Mouse (Mus musculus): Measurements from ENCODE around the gene Scn5a.

- TF ChIP-seq NRF1 (IDR thresholded peaks at IDR 0.05; ENCODE audit: insufficient read depth, low read depth, low read length, poor library complexity, severe bottlenecking) (no peak), POLR2A (IDR thresholded peaks at IDR 0.05; ENCODE audit: control insufficient read depth in 1 of 2, insufficient read depth in 1 of 2, low read depth in 1 of 2, low read length in 2 of 2, poor library complexity in 1 of 2) (no peak), POLR2AphosphoS5 (IDR thresholded peaks at IDR 0.05; ENCODE audit: borderline replicate concordance, low read depth, low read length) (no peak), CTCF (IDR thresholded peaks at IDR 0.05 in 2 of 3, conservative IDR thresholded peaks at IDR 0.05 in 1 of 3; ENCODE audit: control insufficient read depth in 1 of 3, insufficient read depth in 1 of 3, low read depth in 2 of 3, low read length in 3 of 3, poor library complexity in 1 of 3, severe bottlenecking in 1 of 3) (no peak), MAFK (IDR thresholded peaks at IDR 0.05; ENCODE audit: borderline replicate concordance, low read depth, low read length) (no peak), EP300 (IDR thresholded peaks at IDR 0.05; ENCODE audit: low read depth in 1 of 2, low read length in 2 of 2) (no peak), TBP (IDR thresholded peaks at IDR 0.05; ENCODE audit: low read depth, low read length) (no peak)
Observed at GRCm38 (mm10) chr9:119513816-119514215, 65.0 kb downstream of the Scn5a start.
